Mouse (Mus musculus) hindbrain, embryonic 16.5 days (tissue): ENCODE measurements at regions not wholly inside any gene's neighbourhood (a gene's known extent, or its start where the extent isn't known, plus 50 kb on each side); places are given as distances from the start of the nearest gene placed in this dataset.
A peak's percentile ranks its signal among the peaks of the same experiment; 100 is the strongest.
"Not testable (repeated sequence)": the region's sequence is repeated elsewhere in the genome, so short reads cannot be mapped to it uniquely, and the experiment has no call there.

ENCODE experiments used
- ATAC-seq: fragments of 200-750 bp; cut with Nextera tagmentation; 2 replicates; pipeline ENCODE4 v1.8.0; 2017; ENCODE audit warnings: moderate TSS enrichment, moderate library complexity
- H3K27ac ChIP-seq: fragments of 300-500 bp; sonication (generic); 2 replicates; pipeline ENCODE4 v1.5.1; 2014; ENCODE audit warnings: low read depth, mild to moderate bottlenecking, control low read depth, low read length, moderate library complexity
- H3K27me3 ChIP-seq: fragments of 300-500 bp; sonication (generic); replicated peaks from 2 replicates; pipeline ENCODE4 v1.6.1; 2014; ENCODE audit warnings: low read length; ENCODE audit not compliant: control insufficient read depth, insufficient read depth
- H3K36me3 ChIP-seq: fragments of 300-500 bp; sonication (generic); 2 replicates; pipeline ENCODE4 v1.6.1; 2014; ENCODE audit warnings: mild to moderate bottlenecking, low read length, moderate library complexity, mixed read lengths; ENCODE audit not compliant: control insufficient read depth, insufficient read depth
- H3K4me1 ChIP-seq: fragments of 300-500 bp; sonication (generic); 2 replicates; pipeline ENCODE4 v1.6.1; 2014; ENCODE audit warnings: low read depth, low read length; ENCODE audit not compliant: control insufficient read depth, insufficient read depth
- H3K4me2 ChIP-seq: fragments of 300-500 bp; sonication (generic); 2 replicates; pipeline ENCODE4 v1.6.1; 2014; ENCODE audit warnings: mild to moderate bottlenecking, low read length, control low read depth, moderate library complexity
- H3K4me3 ChIP-seq: fragments of 300-500 bp; sonication (generic); 2 replicates; pipeline ENCODE4 v1.5.1; 2014; ENCODE audit warnings: mild to moderate bottlenecking, low read length, control low read depth, moderate library complexity
- H3K9ac ChIP-seq: fragments of 300-500 bp; sonication (generic); 2 replicates; pipeline ENCODE4 v1.6.1; 2014; ENCODE audit warnings: low read depth, mild to moderate bottlenecking, control low read depth, low read length, moderate library complexity
- H3K9me3 ChIP-seq: fragments of 300-500 bp; sonication (generic); 2 replicates; pipeline ENCODE4 v1.6.1; 2014; ENCODE audit warnings: mild to moderate bottlenecking, low read length, moderate library complexity; ENCODE audit not compliant: control insufficient read depth
- WGBS: fragments of 180-500 bp; shearing (Covaris S2); extraction: QIAGEN DNeasy Blood & Tissue Kit; methylation state at CpG from one replicate; pipeline ENCODE4 v1.1.7; 2014; 5-methylcytosine and 5-hydroxymethylcytosine counted together

DNA sequence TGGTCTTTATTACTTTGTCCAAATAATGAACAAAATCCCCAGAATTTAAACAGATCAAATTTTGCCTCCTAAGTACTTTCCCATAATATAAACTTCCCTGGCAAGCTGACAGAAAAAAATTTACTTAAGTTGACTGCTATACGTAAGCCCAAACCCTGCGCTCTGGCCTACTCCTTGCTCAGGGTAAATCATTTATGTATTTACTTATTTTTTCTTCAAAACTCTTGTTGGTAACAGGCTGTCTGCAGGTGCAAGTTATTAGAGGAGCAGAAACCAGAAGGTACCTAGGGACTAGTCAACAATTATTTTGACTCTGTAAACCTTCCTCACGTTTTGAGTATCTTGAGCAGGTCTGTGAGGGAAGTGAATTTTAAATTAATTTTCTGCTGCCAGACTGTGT, 2615.7 kb downstream of the Poteg start:
- H3K27me3 ChIP-seq, result no peaks in the 10 kb centered on the region

DNA sequence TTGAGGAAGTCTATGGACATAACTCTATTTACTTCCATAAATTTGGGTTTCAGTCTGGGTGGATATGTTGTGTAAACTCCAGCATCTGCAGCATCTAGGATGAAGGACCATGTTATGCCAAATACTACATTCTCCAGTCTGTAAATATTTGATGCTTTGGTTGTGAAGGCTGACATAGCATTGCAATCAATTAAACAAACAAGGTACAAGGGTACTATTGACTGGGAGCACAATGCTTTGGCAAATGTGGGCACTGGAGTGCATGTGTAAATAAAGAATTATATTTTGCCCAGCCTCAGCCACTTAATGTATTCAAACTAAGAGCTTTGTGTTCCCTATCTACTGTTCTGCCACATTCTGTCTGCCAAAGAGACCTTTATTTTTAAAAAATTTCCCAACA, 2630.3 kb downstream of the Poteg start:
- Histone ChIP-seq H3K4me2 (no peak overlapping the region), H3K4me3 (no peak overlapping the region), H3K9me3 (no peaks in the 10 kb centered on the region), H3K9ac (no peak overlapping the region), H3K27me3 (no peaks in the 10 kb centered on the region), H3K27ac (no peak overlapping the region), H3K36me3 (no peaks in the 10 kb centered on the region), H3K4me1 (no peaks in the 10 kb centered on the region)
- ATAC-seq, result no peak

More for the DNA sequence above, 2615.7 kb downstream of the Poteg start:
- 77% methylated on average over 3 of the region's 3 CpGs for WGBS
- H3K9me3 ChIP-seq, result no peaks in the 10 kb centered on the region
- H3K9ac ChIP-seq, result no peak overlapping the region
- H3K27ac ChIP-seq, result no peak overlapping the region
- no peak for ATAC-seq
- no peaks in the 10 kb centered on the region for H3K4me1 ChIP-seq
- no peak overlapping the region for H3K4me3 ChIP-seq
- no peaks in the 10 kb centered on the region for H3K36me3 ChIP-seq
- no peak overlapping the region for H3K4me2 ChIP-seq

DNA sequence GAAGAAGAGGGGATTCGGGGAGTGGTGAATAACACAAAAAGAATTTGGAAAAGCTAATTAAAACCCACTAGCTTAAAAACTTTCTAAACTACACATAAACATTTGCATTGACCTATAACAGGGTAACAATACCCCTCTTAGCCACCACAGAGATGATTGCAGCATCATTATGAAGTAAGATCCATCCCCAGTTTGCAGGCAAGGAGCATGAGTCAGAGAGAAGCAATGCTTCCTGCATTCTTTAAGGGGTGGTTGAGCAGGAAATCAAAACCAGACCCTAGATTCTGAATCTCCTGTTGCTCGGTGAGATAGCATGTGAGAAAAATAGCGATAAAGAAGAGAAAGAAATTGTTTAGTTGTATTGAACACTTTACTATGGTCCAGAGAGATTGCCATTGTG, 2680.3 kb downstream of the Poteg start:
- Histone ChIP-seq H3K36me3 (no peaks in the 10 kb centered on the region), H3K27ac (no peak overlapping the region), H3K9ac (no peak overlapping the region), H3K4me2 (no peak overlapping the region), H3K9me3 (no peaks in the 10 kb centered on the region), H3K27me3 (no peaks in the 10 kb centered on the region), H3K4me1 (no peaks in the 10 kb centered on the region), H3K4me3 (no peak overlapping the region)
- WGBS, result 83% methylated on average over 3 of the region's 3 CpGs
- no peak for ATAC-seq

DNA sequence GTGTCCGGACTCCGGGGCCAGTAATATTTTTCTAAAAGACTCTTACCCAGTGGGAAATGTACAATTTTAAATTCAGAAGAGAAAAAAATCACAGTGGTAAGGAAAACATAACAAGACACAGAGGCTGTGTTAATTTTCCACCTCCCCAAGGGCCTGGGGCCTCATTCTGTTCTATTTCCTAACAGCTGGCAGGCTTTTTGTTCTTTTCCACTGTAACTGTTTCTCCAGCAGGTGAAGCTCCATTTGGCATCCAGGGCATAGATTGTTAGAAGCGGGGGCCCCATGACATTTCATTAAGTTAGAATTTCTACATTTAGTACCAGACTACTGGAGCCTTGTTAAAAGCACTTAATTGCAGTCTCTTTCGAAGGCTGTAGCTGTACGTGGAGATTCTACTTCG, 2687.5 kb downstream of the Poteg start:
- H3K9ac ChIP-seq, result no peak overlapping the region
- no peak overlapping the region for H3K27ac ChIP-seq
- WGBS, result 57% methylated on average over 6 of the region's 6 CpGs
- H3K36me3 ChIP-seq, result no peaks in the 10 kb centered on the region
- no peaks in the 10 kb centered on the region for H3K9me3 ChIP-seq
- no peak overlapping the region for H3K4me2 ChIP-seq
- peak; percentile 60; the same call in 1 of the 2 replicates for ATAC-seq
- H3K27me3 ChIP-seq, result no peaks in the 10 kb centered on the region
- H3K4me1 ChIP-seq, result no peaks in the 10 kb centered on the region
- no peak overlapping the region for H3K4me3 ChIP-seq

DNA sequence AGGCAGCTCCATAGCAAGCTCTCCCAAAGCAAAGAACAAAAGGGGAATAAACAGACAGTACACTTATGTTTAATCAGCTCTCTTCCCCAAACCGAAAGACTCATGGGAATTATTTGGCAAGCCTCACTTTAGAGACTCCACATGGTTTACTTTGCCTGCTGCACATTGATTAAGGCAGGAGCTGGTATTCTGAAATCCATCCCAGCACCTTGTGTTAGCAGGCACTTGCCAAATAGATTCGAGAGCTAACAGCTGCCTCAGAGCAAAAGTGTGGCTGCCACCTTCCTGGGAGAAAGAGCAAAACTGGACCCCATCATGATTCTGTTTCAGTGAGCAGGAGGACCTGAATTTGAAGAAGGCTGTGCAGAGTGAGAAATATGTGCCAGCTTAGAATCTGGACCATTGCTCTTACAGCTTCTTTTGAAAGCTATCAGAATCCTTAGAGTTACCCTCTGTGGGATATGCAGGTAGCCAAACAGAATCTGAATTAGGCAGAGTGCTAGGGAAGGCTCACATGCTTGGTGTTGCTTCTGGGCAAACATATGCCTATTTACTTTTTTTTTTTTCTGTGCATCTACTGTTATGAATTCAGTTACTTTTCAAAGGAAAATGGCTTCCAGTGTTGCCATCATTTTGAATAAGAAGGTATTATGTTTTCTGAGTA, 2703.8 kb downstream of the Poteg start:
- Histone ChIP-seq H3K27me3 (no peaks in the 10 kb centered on the region), H3K36me3 (no peaks in the 10 kb centered on the region), H3K9ac (no peak overlapping the region), H3K4me3 (no peak overlapping the region), H3K4me2 (no peak overlapping the region), H3K4me1 (no peaks in the 10 kb centered on the region), H3K27ac (no peak overlapping the region), H3K9me3 (no peaks in the 10 kb centered on the region)
- WGBS, result 64% methylated on average over 2 of the region's 2 CpGs
- no peak for ATAC-seq

DNA sequence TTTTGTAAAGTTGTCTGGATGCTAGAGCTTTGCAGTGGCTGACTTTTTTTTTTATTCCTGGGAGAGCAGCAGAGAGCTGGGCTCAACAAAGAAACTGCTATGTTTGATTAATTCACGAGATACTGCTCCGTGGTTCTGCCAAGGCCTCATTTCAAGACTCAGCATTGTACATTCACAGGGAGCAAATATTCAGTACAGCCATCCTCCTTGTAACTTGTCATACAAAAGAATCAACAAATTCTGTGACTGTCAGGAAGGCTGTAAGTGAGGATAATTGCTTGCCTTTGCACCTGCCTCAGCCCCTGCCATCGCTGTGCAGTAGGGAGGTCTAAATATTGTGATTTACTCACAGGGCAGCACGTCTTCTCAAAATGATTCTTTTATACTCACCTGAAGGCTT, 2705.5 kb downstream of the Poteg start:
- no peak overlapping the region for H3K27ac ChIP-seq
- no peak for ATAC-seq

DNA sequence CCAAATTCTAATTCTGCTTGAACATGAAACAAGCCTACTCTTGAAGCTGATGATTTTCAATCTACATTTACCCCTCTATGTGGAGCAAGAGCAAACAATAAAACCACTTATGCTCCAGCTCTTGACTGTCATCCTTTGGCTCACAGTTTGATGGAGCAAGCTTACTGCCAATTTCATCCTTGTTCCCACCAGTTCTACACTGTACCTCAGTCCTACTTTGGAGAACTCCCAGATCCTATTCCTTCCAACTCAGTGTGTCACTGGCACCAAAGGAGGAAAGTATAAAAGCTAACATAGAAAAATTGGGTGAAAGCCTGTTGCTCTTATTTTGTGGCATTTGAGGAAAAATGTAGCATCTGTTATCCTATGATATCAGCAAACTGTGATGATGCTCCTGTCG, 2724.4 kb downstream of the Poteg start:
- WGBS, result 76% methylated on average over 1 of the region's 1 CpGs
- no peaks in the 10 kb centered on the region for H3K27me3 ChIP-seq
- H3K9ac ChIP-seq, result no peak overlapping the region
- no peak for ATAC-seq
- no peak overlapping the region for H3K4me2 ChIP-seq
- no peaks in the 10 kb centered on the region for H3K9me3 ChIP-seq
- H3K36me3 ChIP-seq, result no peaks in the 10 kb centered on the region
- no peaks in the 10 kb centered on the region for H3K4me1 ChIP-seq
- no peak overlapping the region for H3K4me3 ChIP-seq
- no peak overlapping the region for H3K27ac ChIP-seq

More for the DNA sequence above, 2705.5 kb downstream of the Poteg start:
- Histone ChIP-seq H3K4me2 (no peak overlapping the region), H3K27me3 (no peaks in the 10 kb centered on the region), H3K9ac (no peak overlapping the region), H3K4me3 (no peak overlapping the region), H3K9me3 (no peaks in the 10 kb centered on the region), H3K36me3 (no peaks in the 10 kb centered on the region), H3K4me1 (no peaks in the 10 kb centered on the region)
- 50% methylated on average over 4 of the region's 4 CpGs for WGBS

DNA sequence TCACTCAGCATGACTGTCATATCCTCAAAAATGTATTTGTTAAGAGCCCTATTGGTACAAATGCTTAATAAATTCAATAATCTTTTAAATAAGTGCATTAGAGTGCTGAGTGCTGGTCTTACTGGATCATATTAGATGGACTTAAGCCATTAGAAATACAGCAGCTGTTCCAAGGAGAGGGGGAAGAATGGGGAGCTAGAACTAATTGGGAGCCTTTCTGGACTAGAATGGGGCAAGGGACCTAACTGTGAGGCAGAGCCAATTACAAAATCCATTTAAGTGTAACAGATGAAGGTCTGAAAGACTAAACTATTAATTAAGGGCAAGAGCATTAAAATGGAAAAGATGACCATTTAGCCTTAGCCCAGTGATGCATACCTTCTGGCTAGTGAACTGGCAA, 2755.3 kb downstream of the Poteg start:
- H3K9ac ChIP-seq, H3K9me3 ChIP-seq, H3K4me3 ChIP-seq, H3K4me1 ChIP-seq, ATAC-seq, H3K27me3 ChIP-seq, H3K27ac ChIP-seq, H3K36me3 ChIP-seq, H3K4me2 ChIP-seq: not testable (repeated sequence)

DNA sequence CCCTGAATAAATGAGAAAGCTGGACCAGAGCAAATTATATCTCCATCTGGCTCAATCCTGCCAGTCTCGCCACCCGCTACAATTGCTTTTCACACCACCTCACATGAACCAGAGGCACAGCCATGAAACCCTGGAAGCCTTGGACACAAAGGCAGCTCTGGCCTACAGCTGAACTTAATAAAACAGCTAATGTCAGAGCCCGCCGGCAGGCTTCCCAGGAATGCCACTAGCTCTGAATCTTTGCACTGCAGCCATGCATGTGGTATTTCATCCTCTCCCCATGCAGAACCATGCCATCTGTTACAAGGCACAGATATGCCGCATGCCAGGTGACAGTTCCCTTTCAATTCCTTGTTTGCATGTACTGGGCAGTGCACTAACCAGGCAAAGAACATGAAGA, 2779.9 kb downstream of the Poteg start:
- H3K4me3 ChIP-seq, result no peak overlapping the region
- no peak overlapping the region for H3K9ac ChIP-seq
- no peak overlapping the region for H3K27ac ChIP-seq
- no peaks in the 10 kb centered on the region for H3K27me3 ChIP-seq
- peak; percentile 93 for ATAC-seq
- H3K4me1 ChIP-seq, result no peaks in the 10 kb centered on the region
- no peaks in the 10 kb centered on the region for H3K36me3 ChIP-seq
- no peak overlapping the region for H3K4me2 ChIP-seq
- H3K9me3 ChIP-seq, result no peaks in the 10 kb centered on the region
- 54% methylated on average over 5 of the region's 5 CpGs for WGBS

DNA sequence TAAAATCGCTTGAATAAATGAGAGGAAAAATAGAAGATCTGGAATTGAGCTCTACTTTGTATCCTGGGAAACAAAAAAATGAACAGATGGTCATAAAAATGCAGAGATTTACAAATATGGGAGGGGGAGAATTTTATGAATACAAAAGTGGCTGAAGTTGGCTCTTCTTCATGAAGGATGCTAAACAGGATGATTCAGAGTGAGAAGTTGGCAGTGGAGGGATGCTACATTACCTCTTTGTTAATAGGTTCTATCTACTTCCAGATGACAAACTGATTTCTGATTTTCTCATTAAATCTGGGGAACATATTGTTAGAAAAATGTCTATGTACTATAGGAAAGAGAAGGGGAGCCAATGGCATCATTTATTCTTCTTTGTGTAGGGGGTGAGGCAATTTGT, 2785.8 kb downstream of the Poteg start:
- Histone ChIP-seq H3K4me2 (no peak overlapping the region), H3K9me3 (no peaks in the 10 kb centered on the region), H3K27me3 (no peaks in the 10 kb centered on the region), H3K4me3 (no peak overlapping the region), H3K9ac (no peak overlapping the region), H3K36me3 (no peaks in the 10 kb centered on the region), H3K4me1 (no peaks in the 10 kb centered on the region), H3K27ac (no peak overlapping the region)
- ATAC-seq, result no peak
- 75% methylated on average over 1 of the region's 1 CpGs for WGBS
